Mouse (Mus musculus) small intestine, adult 2 months (tissue): ENCODE results near the gene Cacna2d1. TPM values are rescaled to one million over a fixed set of nuclear protein-coding genes. Genes with fewer than 3 reads are reported as not detected.

Experiments
- H3K27ac ChIP-seq: fragments of 200-500 bp; 2 replicates; pipeline ENCODE4 v1.5.1; 2012; ENCODE audit warnings: low read depth, low read length, control low read depth, inconsistent platforms; ENCODE audit not compliant: insufficient read depth
- H3K27me3 ChIP-seq: fragments of 200-500 bp; 2 replicates; pipeline ENCODE4 v1.6.1; 2012; ENCODE audit warnings: mild to moderate bottlenecking, moderate library complexity, low read length, inconsistent platforms; ENCODE audit not compliant: control insufficient read depth, insufficient read depth
- H3K36me3 ChIP-seq: fragments of 200-500 bp; 2 replicates; pipeline ENCODE4 v1.6.1; 2012; ENCODE audit warnings: mild to moderate bottlenecking, low read length, control low read depth, inconsistent platforms; ENCODE audit not compliant: control insufficient read depth, insufficient read depth
- H3K4me1 ChIP-seq: fragments of 200-500 bp; 2 replicates; pipeline ENCODE4 v1.6.1; 2012; ENCODE audit warnings: low read length, inconsistent platforms, mixed read lengths; ENCODE audit not compliant: control insufficient read depth, insufficient read depth, insufficient read length
- H3K4me3 ChIP-seq: fragments of 200-500 bp; 2 replicates; pipeline ENCODE4 v1.5.1; 2012; ENCODE audit warnings: low read depth, mild to moderate bottlenecking, control low read depth, inconsistent platforms, low read length, moderate library complexity
- CTCF ChIP-seq: fragments of 200-500 bp; IDR thresholded peaks from 2 replicates; pipeline ENCODE4 v1.5.1; 2012; ENCODE audit warnings: low read depth, mild to moderate bottlenecking, control low read depth, inconsistent platforms, low read length, moderate library complexity, mixed read lengths; ENCODE audit not compliant: insufficient replicate concordance, insufficient read length; ENCODE audit errors: extremely low read depth
- POLR2A ChIP-seq: fragments of 200-500 bp; IDR thresholded peaks from 2 replicates; pipeline ENCODE4 v1.6.1; 2012; ENCODE audit warnings: low read depth, mild to moderate bottlenecking, control low read depth, inconsistent platforms, low read length, moderate library complexity
- WGBS: fragments of 180-500 bp; shearing (Covaris S2); methylation state at CpG from one replicate; pipeline ENCODE4 v1.1.7; 2018; 5-methylcytosine and 5-hydroxymethylcytosine counted together
- polyA plus RNA-seq: library from polyadenylated mRNA; depleted of rRNA; stranded (reverse); fragments of >200 nt; gene quantifications from 2 replicates; pipeline ENCODE4 v1.2.3, GENCODE M21; 2012

Cacna2d1 gene
- polyA plus RNA-seq, 1 experiment = 0.65 TPM

GRCm38 (mm10) chr5:16121334-16121733 lies 186.8 kb downstream of the Cacna2d1 start:
- Histone ChIP-seq H3K36me3 (no peaks in the 10 kb centered on the region), H3K4me1 (no peaks in the 10 kb centered on the region), H3K27me3 (no peaks in the 10 kb centered on the region), H3K4me3 (no peak overlapping the region), H3K27ac (no peak overlapping the region)
- 66% methylated on average over 11 of the region's 11 CpGs for WGBS
- TF ChIP-seq POLR2A = no peak
- TF ChIP-seq CTCF = no peak

GRCm38 (mm10) chr5:16122110-16122509 lies 187.6 kb downstream of the Cacna2d1 start:
- Histone ChIP-seq H3K27ac (no peak overlapping the region), H3K4me1 (no peaks in the 10 kb centered on the region)
- 75% methylated on average over 6 of the region's 6 CpGs for WGBS

GRCm38 (mm10) chr5:16134286-16135094 lies 200.0 kb downstream of the Cacna2d1 start:
- Histone ChIP-seq H3K27me3 (no peaks in the 10 kb centered on the region), H3K36me3 (no peaks in the 10 kb centered on the region), H3K4me3 (no peak overlapping the region), H3K4me1 (no peaks in the 10 kb centered on the region), H3K27ac (no peak overlapping the region)
- WGBS = 75% methylated on average over 6 of the region's 6 CpGs
- TF ChIP-seq POLR2A (no peak), CTCF (no peak)

More at GRCm38 (mm10) chr5:16122110-16122509, 187.6 kb downstream of the Cacna2d1 start:
- no peaks in the 10 kb centered on the region for H3K27me3 ChIP-seq
- no peak overlapping the region for H3K4me3 ChIP-seq
- H3K36me3 ChIP-seq = no peaks in the 10 kb centered on the region
- TF ChIP-seq POLR2A (no peak), CTCF (no peak)

GRCm38 (mm10) chr5:16135986-16136385 lies 201.5 kb downstream of the Cacna2d1 start:
- Histone ChIP-seq H3K27me3 (no peaks in the 10 kb centered on the region), H3K27ac (no peak overlapping the region), H3K4me3 (no peak overlapping the region), H3K36me3 (no peaks in the 10 kb centered on the region), H3K4me1 (no peaks in the 10 kb centered on the region)
- no peak for TF ChIP-seq POLR2A
- no peak for TF ChIP-seq CTCF
- 81% methylated on average over 3 of the region's 3 CpGs for WGBS

- 81% methylated on average over 2 of the region's 2 CpGs for WGBS
- no peak overlapping the region for H3K27ac ChIP-seq
- H3K27me3 ChIP-seq = no peaks in the 10 kb centered on the region
- H3K4me3 ChIP-seq = no peak overlapping the region
- TF ChIP-seq POLR2A (no peak), CTCF (no peak)
- no peaks in the 10 kb centered on the region for H3K36me3 ChIP-seq
- H3K4me1 ChIP-seq = no peaks in the 10 kb centered on the region
Measured at GRCm38 (mm10) chr5:16136839-16137238, 202.3 kb downstream of the Cacna2d1 start.

GRCm38 (mm10) chr5:16146602-16147001 lies 212.1 kb downstream of the Cacna2d1 start:
- TF ChIP-seq POLR2A (no peak), CTCF (no peak)
- WGBS = 91% methylated on average over 1 of the region's 1 CpGs
- H3K4me1 ChIP-seq = no peaks in the 10 kb centered on the region
- no peaks in the 10 kb centered on the region for H3K27me3 ChIP-seq
- H3K36me3 ChIP-seq = no peaks in the 10 kb centered on the region
- no peak overlapping the region for H3K4me3 ChIP-seq
- no peak overlapping the region for H3K27ac ChIP-seq

GRCm38 (mm10) chr5:16155375-16156284 lies 221.1 kb downstream of the Cacna2d1 start:
- Histone ChIP-seq H3K27me3 (no peaks in the 10 kb centered on the region), H3K36me3 (no peaks in the 10 kb centered on the region), H3K4me3 (no peak overlapping the region), H3K4me1 (no peaks in the 10 kb centered on the region), H3K27ac (no peak overlapping the region)
- TF ChIP-seq CTCF (no peak), POLR2A (no peak)
- 74% methylated on average over 6 of the region's 6 CpGs for WGBS
